Mouse (Mus musculus) heart, adult 8-10 months (tissue): ENCODE results near the gene Zbtb9. TPM values are rescaled to one million over a fixed set of nuclear protein-coding genes. Genes with fewer than 3 reads are reported as not detected.

Source experiments
- DNase-seq: peaks from one replicate; pipeline ENCODE4 v3.0.0; 2022; ENCODE audit warnings: low spot score
- microRNA-seq: library from miRNA; unstranded; fragments of <30 nt; microRNA quantifications from one replicate; pipeline ENCODE4 v1.2.0, GENCODE M21; 2022
- total RNA-seq, 4 experiments: library from RNA; stranded (reverse); gene quantifications; 2 replicates each; pipeline ENCODE4 v1.2.4; 2022

The Zbtb9 gene
- total RNA-seq, 4 experiments from 2014 or later, result 1.5 to 3.4 (median 2.2) TPM; not detected in 1

DNA sequence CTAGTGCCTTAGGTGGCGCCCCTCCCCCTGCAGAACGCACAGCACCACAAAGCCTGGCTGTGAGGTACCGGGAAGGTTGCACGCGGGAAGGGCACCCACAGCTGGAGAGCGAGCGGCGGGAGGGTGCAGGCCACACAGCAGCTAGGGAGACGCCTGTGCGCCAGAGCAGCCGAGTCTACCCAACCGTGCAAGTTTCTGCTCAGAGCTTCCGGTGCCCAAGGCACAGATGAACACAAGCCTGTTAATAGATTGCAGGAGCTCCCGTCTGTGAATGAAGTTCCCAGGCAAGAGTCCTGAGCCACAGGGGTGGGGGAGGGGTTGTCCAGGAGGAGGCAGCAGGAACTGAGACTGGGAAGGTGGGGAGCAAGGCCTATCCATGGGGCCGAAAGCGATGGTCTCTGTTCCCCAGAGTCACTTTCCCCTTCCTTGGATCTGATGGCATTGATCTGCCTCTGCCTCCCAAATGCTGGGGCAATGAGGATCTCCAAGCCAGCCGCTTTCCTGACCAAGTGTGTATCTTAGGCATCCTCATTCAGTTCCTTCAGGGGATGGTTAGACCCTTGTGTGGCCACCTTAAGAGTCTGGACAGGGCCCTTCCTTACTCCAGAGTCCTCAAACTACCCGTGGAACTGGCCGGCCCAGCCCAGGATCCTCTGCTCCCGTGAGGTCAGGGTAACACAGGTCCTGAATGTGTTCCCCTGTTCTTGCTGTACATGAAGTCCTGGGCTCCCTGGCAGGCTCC lies 67.5 kb downstream of the Zbtb9 start:
- DNase-seq, result no peak

DNA sequence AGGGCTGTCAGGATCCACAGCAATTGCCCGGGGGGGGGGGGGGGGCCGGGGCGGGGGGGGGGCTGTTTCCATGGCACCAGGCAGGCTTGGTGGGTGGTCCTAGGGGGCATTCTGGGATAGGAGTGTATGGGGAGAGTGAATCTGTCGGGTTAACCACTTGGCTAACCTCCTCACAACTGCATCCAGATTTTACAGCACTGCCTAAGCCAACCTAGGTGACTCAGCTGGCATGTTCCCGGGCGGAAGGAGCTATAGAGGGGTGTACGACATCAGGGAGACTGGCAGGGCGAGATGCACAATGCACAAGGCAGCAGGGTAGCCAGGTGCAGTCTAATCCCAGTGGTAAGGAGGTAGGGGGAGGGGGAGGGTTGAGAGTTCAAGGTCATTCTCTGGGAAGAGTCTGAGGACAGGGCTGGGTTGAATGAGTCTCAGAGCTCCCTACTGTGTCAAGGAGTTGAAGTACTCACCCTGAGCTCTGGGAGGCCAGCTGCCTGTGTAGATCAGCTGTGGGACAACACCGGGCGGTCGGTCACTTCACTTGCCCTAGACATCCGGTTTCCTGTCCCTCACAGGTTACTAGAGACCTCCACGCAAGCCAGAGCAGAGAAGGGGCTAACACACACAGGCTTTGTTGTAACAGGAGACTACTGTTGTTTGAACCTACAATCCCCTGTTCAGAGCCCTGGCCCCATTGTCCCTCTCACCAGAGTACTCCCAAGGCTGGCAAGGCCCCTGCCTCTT lies 68.2 kb downstream of the Zbtb9 start:
- DNase-seq, result no peak

DNA sequence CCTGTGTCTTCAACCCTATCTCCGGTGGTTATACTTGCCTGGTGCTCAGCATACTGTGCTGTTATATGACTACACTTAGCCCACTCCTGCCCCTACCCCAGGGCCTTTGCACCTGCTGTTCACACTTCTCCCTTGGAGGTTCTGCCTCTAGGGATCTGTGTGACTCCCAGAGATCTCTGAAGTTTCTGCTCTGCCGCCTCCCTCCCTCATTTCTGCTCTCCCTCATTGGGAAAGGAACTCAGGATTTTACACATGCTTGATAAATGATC lies 68.8 kb downstream of the Zbtb9 start:
- DNase-seq, result no peak

DNA sequence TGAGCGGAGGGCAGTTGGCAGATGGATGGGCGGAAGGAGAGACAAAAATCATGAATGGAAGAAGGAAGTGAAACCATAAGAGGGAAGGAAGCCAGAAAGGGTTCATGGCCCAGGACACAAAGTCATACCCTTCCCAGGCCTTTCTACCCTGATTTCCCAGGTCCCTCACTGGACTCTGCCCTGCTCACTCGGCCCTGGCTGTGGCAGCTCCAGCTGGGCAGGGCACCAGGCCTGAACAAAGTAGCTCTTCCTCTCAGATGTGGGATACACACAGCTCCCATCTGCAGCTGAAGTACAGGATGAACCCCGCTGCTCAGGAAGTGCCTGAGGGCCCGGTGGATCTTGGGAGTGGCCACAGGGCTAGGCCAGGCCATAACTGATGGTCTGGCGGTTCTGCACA lies 69.9 kb downstream of the Zbtb9 start:
- DNase-seq, result no peak

DNA sequence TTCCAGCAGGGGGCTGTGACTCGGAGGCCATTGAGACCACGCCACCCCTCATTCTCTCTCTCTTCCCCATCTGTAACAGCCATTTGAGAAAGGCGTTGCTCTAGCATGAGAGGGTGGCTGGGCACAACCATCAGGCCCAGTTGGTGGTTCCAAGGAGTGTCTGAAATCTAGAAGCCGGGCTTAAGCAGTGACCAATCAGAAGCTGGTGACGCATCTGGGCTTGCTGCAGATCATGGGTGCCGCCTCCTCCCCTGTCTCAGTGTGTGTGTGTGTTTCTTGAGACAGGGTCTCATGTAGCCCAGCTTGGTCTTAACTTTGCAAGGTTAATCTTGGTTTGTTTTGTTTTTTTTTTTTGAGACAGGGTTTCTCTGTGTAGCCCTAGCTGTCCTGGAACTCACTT lies 72.2 kb downstream of the Zbtb9 start:
- DNase-seq, result no peak

DNA sequence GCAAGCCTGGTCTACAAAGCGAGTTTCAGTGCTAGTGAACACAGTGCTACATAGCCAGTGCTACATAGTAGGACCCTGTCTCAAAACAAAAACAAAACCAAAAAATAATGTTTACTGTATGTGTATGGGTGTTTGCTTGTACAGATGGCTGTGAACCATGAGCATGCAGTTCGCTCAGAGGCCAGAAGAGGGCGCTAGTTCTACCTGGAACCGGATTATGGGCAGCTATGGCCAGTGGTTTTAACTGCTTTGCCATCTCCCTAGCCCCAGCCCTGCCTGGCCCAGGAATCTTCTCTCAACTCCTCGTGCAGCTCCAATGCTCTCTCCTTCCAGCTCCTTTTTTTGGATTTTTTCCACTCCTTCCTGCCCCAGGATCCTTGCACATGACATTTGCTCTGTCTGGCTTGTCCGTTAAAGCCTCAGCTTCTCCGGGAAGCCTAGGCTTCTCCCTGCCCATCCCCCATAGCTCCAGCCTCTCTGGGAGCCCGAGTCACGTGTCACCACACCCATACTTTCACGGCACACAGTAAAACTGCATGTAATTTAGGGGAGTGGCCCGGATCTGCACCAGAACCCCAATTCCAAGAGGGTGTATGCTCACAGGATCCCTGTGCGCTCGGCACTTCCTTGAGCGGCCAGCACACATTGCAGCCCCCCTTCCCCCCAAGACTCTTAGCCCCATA lies 74.9 kb downstream of the Zbtb9 start:
- no peak for DNase-seq

DNA sequence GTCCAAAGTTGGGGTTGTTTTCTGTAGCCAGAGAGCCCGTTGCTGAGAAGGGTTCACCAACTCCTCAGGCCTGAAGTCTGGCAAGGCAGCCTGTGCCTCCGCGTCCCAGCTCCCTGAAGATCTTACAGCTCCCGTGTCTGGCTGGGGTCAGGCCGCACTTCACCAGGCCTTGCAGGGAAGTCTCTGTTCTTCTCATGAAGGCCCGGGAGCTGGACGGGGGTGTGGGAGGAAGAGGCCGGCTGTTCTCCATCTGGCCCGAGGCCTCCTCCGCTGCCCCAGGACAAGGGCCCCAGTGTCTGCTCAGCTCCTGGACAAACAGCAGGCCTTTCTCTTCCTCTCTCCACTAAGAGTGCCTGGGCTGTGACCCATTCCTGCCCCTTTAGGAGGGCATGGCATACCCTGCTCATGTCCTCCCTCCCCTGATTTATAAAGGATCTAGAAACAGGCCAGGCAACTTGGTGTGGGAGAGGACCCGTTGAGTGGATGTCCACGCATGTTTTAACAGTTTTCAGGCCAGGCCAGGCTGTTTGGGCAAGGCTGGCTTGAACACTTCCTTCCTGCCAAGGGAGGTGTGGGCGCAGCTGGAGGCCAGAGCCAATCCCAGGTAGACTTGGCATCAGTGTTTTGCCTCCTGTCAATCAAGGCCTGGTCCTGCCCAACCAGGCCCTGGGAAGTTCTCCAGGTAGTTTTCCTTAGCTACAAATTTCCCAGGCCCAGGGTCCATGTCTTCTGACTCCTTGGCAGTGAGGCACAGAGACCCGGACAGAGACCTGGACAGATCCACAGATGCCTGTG lies 75.7 kb downstream of the Zbtb9 start:
- DNase-seq, result no peak

DNA sequence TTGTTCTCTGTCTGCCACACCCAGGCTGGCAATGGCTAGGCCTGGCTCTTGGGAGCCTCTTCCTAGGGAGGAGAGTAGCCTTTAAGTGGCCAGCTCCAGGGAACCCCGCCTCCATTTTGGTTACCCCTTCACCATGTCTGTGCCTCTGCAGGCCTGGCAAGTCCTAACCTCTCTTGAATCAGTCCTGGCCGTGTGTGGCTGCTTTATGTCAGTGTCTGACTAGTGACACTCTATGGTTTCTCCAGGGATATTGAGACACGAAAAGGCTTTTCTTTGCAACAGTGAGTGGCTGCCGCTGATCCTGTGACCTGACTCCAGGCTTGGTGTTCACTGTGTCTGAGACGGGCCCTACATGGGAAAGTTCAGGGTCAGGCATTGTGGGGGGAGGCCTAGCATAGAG lies 77.9 kb downstream of the Zbtb9 start:
- DNase-seq, result no peak

DNA sequence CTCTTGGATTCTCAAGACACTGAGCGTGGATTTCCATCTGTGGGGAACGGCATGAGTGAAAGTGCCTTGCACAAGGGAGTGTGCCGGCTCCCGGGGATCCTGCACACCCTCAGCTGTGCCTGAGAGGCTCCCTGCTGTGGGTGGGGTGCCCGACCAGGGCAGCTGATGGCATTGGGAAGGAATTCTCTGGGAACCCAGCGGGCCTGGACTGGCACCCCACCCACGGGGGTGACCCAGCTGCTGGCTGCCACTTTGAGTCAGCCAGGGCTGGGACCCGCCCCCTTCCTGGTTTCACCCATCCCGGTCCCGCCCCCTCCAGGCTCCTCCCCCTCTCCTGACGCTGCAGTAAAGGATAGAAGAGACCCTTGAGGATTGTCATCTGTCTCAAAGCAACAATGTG lies 78.5 kb downstream of the Zbtb9 start:
- no peak for DNase-seq

DNA sequence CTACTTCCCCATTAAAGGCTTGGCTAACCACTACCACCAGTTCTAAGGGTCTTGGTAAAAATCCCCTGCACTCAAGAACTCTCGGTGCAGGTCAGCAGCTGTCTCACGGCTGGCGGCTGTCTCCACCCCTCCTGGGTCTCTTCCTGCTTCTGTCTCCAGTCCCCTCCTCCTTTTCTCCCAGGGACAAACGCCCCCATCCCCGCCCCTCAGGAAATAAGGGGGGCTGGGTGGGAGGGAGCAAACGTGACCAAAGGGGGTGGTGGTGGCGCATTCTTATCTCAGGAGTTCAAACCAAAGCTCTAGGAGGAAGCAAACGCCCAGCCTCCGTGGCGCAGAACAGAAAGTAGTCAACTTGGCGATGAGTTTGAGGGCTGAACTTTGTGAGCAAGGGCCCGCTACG lies 83.2 kb downstream of the Zbtb9 start:
- peak; percentile 77 for DNase-seq

DNA sequence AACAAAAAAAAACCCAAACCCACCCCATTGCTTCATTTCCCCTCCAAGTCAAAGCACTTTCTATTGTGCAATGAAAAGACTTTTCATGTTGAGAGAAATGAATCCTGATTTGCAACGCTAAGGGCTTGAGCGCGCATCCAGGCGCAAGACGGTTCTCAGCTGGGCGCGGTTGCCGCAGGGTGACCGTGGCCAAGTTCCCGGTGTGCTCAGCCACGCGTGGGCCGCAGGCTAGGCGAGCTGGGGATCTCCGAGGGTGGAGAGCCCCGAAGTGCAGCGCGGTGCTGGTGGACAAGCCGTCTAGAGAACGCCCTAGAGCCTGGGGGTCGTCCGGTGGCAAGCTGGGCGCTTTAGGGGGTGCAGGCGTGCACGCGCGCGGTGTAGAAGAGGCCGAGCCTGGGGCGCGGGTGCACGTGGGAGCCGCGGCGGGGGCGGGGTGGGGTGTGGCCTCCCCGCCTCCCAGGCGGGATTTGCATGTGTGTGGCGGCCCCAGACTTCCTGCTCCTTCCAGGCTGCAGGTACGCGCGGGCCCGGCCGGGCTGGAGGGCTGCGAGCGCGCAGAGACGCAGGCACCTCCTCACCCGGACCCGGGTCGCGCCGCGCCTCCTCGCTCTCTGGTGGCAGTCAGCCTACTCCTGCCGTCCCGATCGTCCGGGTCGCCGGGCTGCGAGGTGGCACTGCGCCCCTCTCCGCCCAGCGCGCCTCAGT lies 84.0 kb downstream of the Zbtb9 start, which contains the start of gene Itpr3:
Gene Itpr3 (plus strand): TSS at position 493 of the 705 bp plus-strand sequence.
- DNase-seq, result peak; percentile 63

DNA sequence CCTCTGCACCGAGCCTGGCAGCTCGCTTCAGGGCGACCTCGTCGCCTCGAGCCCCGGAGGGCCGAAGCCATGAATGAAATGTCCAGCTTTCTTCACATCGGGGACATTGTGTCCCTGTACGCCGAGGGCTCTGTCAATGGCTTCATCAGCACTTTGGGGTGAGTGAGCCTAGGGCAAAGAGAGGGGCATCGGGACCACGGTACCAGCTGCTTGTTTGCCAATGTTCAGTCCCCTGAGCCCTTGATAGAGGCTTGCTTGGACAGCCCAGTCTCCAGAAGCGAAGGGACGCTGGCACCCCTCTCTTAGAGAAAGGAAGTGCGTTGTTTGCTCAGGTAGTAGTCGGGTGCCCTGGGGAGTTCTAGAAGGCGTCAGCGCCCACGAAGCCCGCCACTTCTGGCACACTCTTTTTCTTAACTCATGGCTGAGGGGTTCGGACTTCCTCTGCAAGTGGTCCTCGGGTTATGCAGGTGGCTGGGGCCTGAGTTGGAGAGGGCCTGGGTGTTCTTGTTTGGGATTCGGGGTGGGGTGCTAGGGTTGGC lies 84.6 kb downstream of the Zbtb9 start:
- no peak for DNase-seq

Small RNAs within 50 kb of the gene (microRNA-seq; reads per million reads assigned to microRNA genes)
- gene Mir3083 (1.4 reads per million), gene Mir6968 (1.1 reads per million)

Other genes starting within 250 kb of the Zbtb9 start
- 10 to 100 TPM; 25.0 to 32.1 (median 29.9) TPM for gene Bnip1, start 192.1 kb upstream of the Zbtb9 start, total RNA-seq
- 10 to 100 TPM; 75.8 to 81.5 (median 79.7) TPM for gene Nkx2-5, start 128.2 kb upstream of the Zbtb9 start, total RNA-seq
- under 1 TPM; 0.29 to 0.81 (median 0.48) TPM for gene Kifc5b, start 56.1 kb upstream of the Zbtb9 start, total RNA-seq
- gene Phf1, start 40.1 kb upstream of the Zbtb9 start, total RNA-seq, result 10 to 100 TPM; 15.4 to 20.7 (median 16.1) TPM
- gene Cuta, start 33.6 kb upstream of the Zbtb9 start, total RNA-seq, result 10 to 100 TPM; 91.9 to 98.0 (median 95.8) TPM
- 1 to 10 TPM; 3.6 to 5.2 (median 4.7) TPM for gene Syngap1, start 31.9 kb upstream of the Zbtb9 start, total RNA-seq
- gene Bak1, start 55.8 kb downstream of the Zbtb9 start, total RNA-seq, result 10 to 100 TPM; 11.0 to 15.9 (median 13.7) TPM
- 1 to 10 TPM; 5.0 to 8.7 (median 6.8) TPM for gene Itpr3, start 84.1 kb downstream of the Zbtb9 start, total RNA-seq
- 100 to 1,000 TPM; 333 to 355 (median 345) TPM for gene Uqcc2, start 160.7 kb downstream of the Zbtb9 start, total RNA-seq
- 1 to 10 TPM; 3.7 to 9.2 (median 4.8) TPM for gene Ip6k3, start 194.6 kb downstream of the Zbtb9 start, total RNA-seq
- gene Lemd2, start 231.3 kb downstream of the Zbtb9 start, total RNA-seq, result 10 to 100 TPM; 25.8 to 30.2 (median 27.8) TPM